Mouse (Mus musculus) limb, embryonic 13.5 days (tissue): ENCODE data around the gene Camkk1. TPM values are rescaled to one million over a fixed set of nuclear protein-coding genes. Genes with fewer than 3 reads are reported as not detected.
A peak's percentile ranks its signal among the peaks of the same experiment; 100 is the strongest.

Experiments
- ATAC-seq: fragments of 200-750 bp; cut with Nextera tagmentation; 2 replicates; pipeline ENCODE4 v1.8.0; 2017; ENCODE audit warnings: low read depth, moderate number of reproducible peaks, moderate TSS enrichment; ENCODE audit not compliant: low FRiP score
- H3K27ac ChIP-seq: fragments of 300-500 bp; sonication (generic); 2 replicates; pipeline ENCODE4 v1.5.1; 2015; ENCODE audit warnings: inconsistent platforms, mild to moderate bottlenecking, moderate library complexity
- H3K27me3 ChIP-seq: fragments of 300-500 bp; sonication (generic); 2 replicates; pipeline ENCODE4 v1.6.1; 2015; ENCODE audit warnings: mild to moderate bottlenecking, inconsistent platforms
- H3K36me3 ChIP-seq: fragments of 300-500 bp; sonication (generic); 2 replicates; pipeline ENCODE4 v1.6.1; 2015; ENCODE audit warnings: inconsistent platforms, mild to moderate bottlenecking, moderate library complexity
- H3K4me1 ChIP-seq: fragments of 300-500 bp; sonication (generic); 2 replicates; pipeline ENCODE4 v1.6.1; 2015; ENCODE audit warnings: inconsistent platforms
- H3K4me2 ChIP-seq: fragments of 300-500 bp; sonication (generic); replicated peaks from 2 replicates; pipeline ENCODE4 v1.6.1; 2015; ENCODE audit warnings: inconsistent platforms, mild to moderate bottlenecking, moderate library complexity
- H3K4me3 ChIP-seq: fragments of 300-500 bp; sonication (generic); 2 replicates; pipeline ENCODE4 v1.5.1; 2015; ENCODE audit warnings: moderate library complexity, mild to moderate bottlenecking, inconsistent platforms
- H3K9ac ChIP-seq: fragments of 300-500 bp; sonication (generic); 2 replicates; pipeline ENCODE4 v1.6.1; 2015; ENCODE audit warnings: mild to moderate bottlenecking, inconsistent platforms
- H3K9me3 ChIP-seq: fragments of 300-500 bp; sonication (generic); 2 replicates; pipeline ENCODE4 v1.6.1; 2016; ENCODE audit warnings: inconsistent platforms
- WGBS: fragments of 180-500 bp; shearing (Covaris S2); methylation state at CpG from one replicate; pipeline ENCODE4 v1.1.7; 2015; 5-methylcytosine and 5-hydroxymethylcytosine counted together
- polyA plus RNA-seq: library from polyadenylated mRNA; unstranded; fragments of >200 nt; fragmentation: Nextera tagmentation; extraction: Ambion mirVana; gene quantifications from 2 replicates; pipeline ENCODE4 v1.2.1, GENCODE M21; 2015

Gene Camkk1
- polyA plus RNA-seq, 1 experiment from 2014 or later, result 12.7 TPM

- no peaks in the 10 kb centered on the region for H3K27me3 ChIP-seq
- H3K9me3 ChIP-seq, result no peaks in the 10 kb centered on the region
- H3K4me1 ChIP-seq, result no peaks in the 10 kb centered on the region
- H3K4me2 ChIP-seq, result no peak overlapping the region
- H3K4me3 ChIP-seq, result no peak overlapping the region
- ATAC-seq, result no peak
- H3K27ac ChIP-seq, result no peak overlapping the region
- peaks cover 85% of the 10 kb centered on the region for H3K36me3 ChIP-seq
- WGBS, result 87% methylated on average over 4 of the region's 4 CpGs
- H3K9ac ChIP-seq, result no peak overlapping the region
These were observed 57.5 kb downstream of the Camkk1 start for GRCm38 (mm10) chr11:73076295-73076694.

GRCm38 (mm10) chr11:73076733-73077132, 57.9 kb downstream of the Camkk1 start:
- Histone ChIP-seq H3K27ac (no peak overlapping the region), H3K4me1 (no peaks in the 10 kb centered on the region), H3K27me3 (no peaks in the 10 kb centered on the region), H3K9ac (no peak overlapping the region), H3K9me3 (no peaks in the 10 kb centered on the region), H3K4me3 (no peak overlapping the region), H3K36me3 (peaks cover 86% of the 10 kb centered on the region), H3K4me2 (no peak overlapping the region)
- no peak for ATAC-seq
- 65% methylated on average over 4 of the region's 4 CpGs for WGBS

GRCm38 (mm10) chr11:73077211-73077720, 58.5 kb downstream of the Camkk1 start:
- Histone ChIP-seq H3K4me3 (no peak overlapping the region), H3K9ac (no peak overlapping the region), H3K27ac (no peak overlapping the region), H3K4me1 (no peaks in the 10 kb centered on the region), H3K36me3 (peaks cover 89% of the 10 kb centered on the region), H3K27me3 (no peaks in the 10 kb centered on the region), H3K4me2 (no peak overlapping the region), H3K9me3 (no peaks in the 10 kb centered on the region)
- WGBS, result 85% methylated on average over 6 of the region's 6 CpGs
- no peak for ATAC-seq

GRCm38 (mm10) chr11:73078615-73079014, 59.8 kb downstream of the Camkk1 start:
- no peak overlapping the region for H3K9ac ChIP-seq
- peaks cover 81% of the 10 kb centered on the region for H3K36me3 ChIP-seq
- H3K4me3 ChIP-seq, result no peak overlapping the region
- no peak for ATAC-seq
- no peaks in the 10 kb centered on the region for H3K27me3 ChIP-seq
- no peak overlapping the region for H3K27ac ChIP-seq
- H3K4me2 ChIP-seq, result no peak overlapping the region
- no peaks in the 10 kb centered on the region for H3K9me3 ChIP-seq
- WGBS, result 92% methylated on average over 8 of the region's 8 CpGs
- H3K4me1 ChIP-seq, result no peaks in the 10 kb centered on the region

GRCm38 (mm10) chr11:73080306-73080705, 61.5 kb downstream of the Camkk1 start:
- Histone ChIP-seq H3K4me2 (no peak overlapping the region), H3K4me3 (no peak overlapping the region), H3K9ac (no peak overlapping the region), H3K27me3 (no peaks in the 10 kb centered on the region), H3K4me1 (peaks cover 16% of the 10 kb centered on the region), H3K27ac (no peak overlapping the region), H3K36me3 (peaks cover 64% of the 10 kb centered on the region), H3K9me3 (no peaks in the 10 kb centered on the region)
- no peak for ATAC-seq
- 90% methylated on average over 3 of the region's 3 CpGs for WGBS

DNA sequence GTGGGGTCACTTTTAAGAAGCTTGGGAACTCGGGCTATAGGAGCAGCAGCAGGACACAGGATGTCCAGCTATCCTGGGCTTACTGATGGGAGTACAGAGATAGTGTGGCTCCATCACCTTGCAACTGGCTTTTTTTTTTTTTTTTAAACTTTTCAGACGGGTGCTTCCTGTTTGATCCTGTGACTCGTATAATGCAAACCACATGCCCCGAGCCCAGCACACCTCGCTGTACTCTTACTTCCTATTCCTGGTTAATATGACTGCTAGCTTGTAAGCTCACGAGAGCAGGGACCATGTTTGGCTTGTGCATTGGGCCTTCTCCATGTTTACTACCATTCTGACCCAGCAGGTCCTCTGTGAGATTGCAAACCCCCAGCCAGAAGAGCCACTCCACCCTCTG, 65.5 kb downstream of the Camkk1 start:
- peaks cover 31% of the 10 kb centered on the region for H3K36me3 ChIP-seq
- H3K27me3 ChIP-seq, result no peaks in the 10 kb centered on the region
- H3K4me2 ChIP-seq, result peak overlapping the region; percentile 42
- no peaks in the 10 kb centered on the region for H3K9me3 ChIP-seq
- peak; percentile 29; the same call in 1 of the 2 replicates for ATAC-seq
- peak overlapping the region; percentile 79 for H3K27ac ChIP-seq
- H3K4me1 ChIP-seq, result peaks cover 38% of the 10 kb centered on the region
- H3K9ac ChIP-seq, result no peak overlapping the region
- no peak overlapping the region for H3K4me3 ChIP-seq
- 16% methylated on average over 6 of the region's 6 CpGs for WGBS

DNA sequence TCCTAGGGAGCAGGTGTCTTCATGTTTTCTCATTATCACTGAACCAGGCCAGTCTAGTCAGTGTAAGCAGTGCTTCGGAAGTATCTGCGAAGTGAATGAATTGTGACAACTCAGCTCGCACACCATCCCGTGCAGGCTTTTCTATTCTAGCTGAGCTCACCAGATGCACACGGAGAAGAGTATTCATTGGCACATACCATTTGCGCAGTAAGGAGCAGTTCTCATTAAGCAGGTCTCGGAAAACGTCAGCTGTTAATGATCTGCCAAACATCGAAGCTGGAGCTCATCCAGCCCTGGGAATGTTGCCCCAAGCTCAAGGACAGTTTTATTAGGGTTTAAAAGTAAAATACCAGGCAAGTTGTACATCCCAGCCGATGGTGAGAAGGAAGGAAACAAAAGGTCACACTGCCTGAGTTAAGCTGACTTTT, 66.0 kb downstream of the Camkk1 start:
- H3K4me2 ChIP-seq, result peak overlapping the region; percentile 42
- no peak overlapping the region for H3K4me3 ChIP-seq
- peak overlapping the region; percentile 79 for H3K27ac ChIP-seq
- H3K4me1 ChIP-seq, result peaks cover 38% of the 10 kb centered on the region
- WGBS, result 31% methylated on average over 10 of the region's 10 CpGs
- H3K27me3 ChIP-seq, result no peaks in the 10 kb centered on the region
- no peak overlapping the region for H3K9ac ChIP-seq
- peaks cover 27% of the 10 kb centered on the region for H3K36me3 ChIP-seq
- no peaks in the 10 kb centered on the region for H3K9me3 ChIP-seq
- ATAC-seq, result peak; percentile 83

DNA sequence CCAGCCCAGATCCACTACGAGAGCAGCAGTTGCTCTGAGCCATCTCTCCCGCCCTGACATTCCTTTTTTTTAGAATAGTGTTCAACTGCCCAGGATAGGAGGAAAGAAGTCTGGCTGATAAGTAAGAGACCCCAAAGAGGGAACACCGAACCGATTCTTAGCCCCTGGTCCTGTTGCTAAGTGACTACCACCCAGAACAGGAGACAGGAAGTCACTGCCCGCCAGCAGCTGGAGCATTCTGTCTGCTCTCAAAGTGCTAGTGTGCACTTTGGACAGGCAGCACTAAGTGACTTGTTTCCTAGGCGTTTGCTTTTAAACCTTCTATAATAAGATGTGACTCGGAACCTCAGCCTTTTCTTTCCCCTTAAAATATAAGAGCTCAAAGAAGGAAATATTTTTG, 66.6 kb downstream of the Camkk1 start:
- Histone ChIP-seq H3K27ac (peak overlapping the region; percentile 79), H3K4me3 (no peak overlapping the region), H3K4me1 (peaks cover 38% of the 10 kb centered on the region), H3K4me2 (peak overlapping the region; percentile 42), H3K9ac (no peak overlapping the region), H3K9me3 (no peaks in the 10 kb centered on the region), H3K36me3 (peaks cover 25% of the 10 kb centered on the region), H3K27me3 (no peaks in the 10 kb centered on the region)
- 41% methylated on average over 7 of the region's 7 CpGs for WGBS
- no peak for ATAC-seq

DNA sequence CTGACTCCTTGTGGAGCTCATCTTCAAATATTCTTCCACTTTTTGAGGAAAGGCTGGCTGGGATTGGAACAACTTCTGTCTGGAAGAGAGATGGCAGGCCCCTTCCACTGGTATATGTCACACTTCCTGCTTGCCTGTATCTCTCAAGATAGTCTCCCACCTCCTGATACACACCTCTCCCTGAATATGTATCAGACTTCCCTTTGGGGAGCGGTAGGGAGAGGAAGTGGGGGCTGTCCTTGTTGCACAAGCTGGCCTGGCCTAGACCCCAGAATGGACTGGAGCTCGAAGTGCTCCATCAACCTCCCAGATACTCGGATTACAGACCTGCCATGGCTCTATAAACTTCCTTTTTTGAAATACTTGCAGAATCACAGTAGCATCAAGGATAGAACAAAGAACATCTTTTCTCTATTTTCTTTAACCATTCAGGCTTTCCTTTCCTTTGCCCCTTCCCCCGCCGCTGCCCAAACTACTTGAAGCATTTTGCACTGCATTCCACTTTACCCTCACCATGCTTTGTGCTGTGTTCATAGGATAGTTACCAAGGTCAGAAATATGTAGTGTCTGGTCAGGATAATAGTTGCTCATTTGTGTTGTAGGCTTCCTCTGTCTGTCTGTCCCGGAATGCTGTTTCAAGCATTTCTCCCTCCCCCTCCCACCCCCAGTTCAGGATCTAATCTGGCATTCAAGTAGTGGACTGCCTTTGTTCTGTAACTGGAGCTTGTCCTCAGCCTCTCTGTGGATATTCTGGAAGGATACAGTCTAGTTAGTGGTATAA, 69.1 kb downstream of the Camkk1 start:
- Histone ChIP-seq H3K9ac (no peak overlapping the region), H3K27me3 (no peaks in the 10 kb centered on the region), H3K36me3 (no peaks in the 10 kb centered on the region), H3K4me3 (no peak overlapping the region), H3K4me1 (peaks cover 38% of the 10 kb centered on the region), H3K9me3 (no peaks in the 10 kb centered on the region), H3K27ac (no peak overlapping the region), H3K4me2 (no peak overlapping the region)
- ATAC-seq, result no peak
- WGBS, result 75% methylated on average over 6 of the region's 6 CpGs

DNA sequence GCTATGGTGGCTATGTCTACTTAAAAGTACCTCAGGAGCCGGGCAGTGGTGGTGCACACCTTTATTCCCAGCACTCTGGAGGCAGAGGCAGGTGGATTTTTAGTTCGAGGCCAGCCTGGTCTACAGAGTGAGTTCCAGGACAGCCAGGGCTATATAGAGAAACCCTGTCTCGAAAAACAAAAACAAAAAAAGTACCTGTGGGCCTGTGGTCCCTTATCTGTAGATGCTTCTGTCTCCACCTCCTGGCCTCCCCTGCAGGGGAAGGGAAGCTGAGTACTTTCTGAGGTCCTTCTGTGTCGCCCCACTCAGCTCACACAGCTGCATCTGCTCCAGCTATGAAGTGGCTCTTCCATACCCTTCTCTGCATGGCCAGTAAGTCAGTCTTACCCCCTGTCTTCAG, 71.5 kb downstream of the Camkk1 start, which contains the start of gene Itgae:
Gene Itgae, plus strand, starts transcription at position 301 of the 400 bp plus-strand sequence.
- Histone ChIP-seq H3K4me1 (peaks cover 22% of the 10 kb centered on the region), H3K27ac (no peak within 1 kb of the TSS), H3K36me3 (no peaks in the 10 kb centered on the region), H3K4me3 (no peak within 1 kb of the TSS), H3K4me2 (no peak within 1 kb of the TSS), H3K9ac (no peak within 1 kb of the TSS), H3K27me3 (no peaks in the 10 kb centered on the region), H3K9me3 (no peaks in the 10 kb centered on the region)
- 86% methylated on average over 4 of the region's 4 CpGs for WGBS
- ATAC-seq, result no peak

DNA sequence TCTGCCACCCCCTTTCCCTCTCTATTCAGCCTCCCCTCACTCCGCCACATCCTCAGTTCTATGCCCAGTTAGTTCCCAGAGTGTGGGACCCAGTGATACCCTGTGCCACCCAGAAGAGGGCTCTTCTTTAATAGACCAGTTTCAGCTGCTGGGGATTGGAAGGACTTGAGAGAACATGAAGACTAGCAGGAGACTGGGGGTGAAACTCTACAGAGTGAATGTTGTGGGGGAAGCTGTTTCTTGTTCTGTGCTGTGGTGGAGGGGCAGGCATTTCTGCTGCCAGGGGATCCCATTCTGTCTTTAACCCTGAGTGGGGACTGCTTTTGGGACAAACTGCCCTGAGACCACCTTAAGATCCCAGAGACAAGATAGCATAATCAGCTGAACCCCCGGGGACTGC, 72.0 kb downstream of the Camkk1 start:
- Histone ChIP-seq H3K9ac (no peak overlapping the region), H3K9me3 (no peaks in the 10 kb centered on the region), H3K4me2 (no peak overlapping the region), H3K27me3 (no peaks in the 10 kb centered on the region), H3K4me1 (peaks cover 17% of the 10 kb centered on the region), H3K27ac (no peak overlapping the region), H3K36me3 (no peaks in the 10 kb centered on the region), H3K4me3 (no peak overlapping the region)
- 84% methylated on average over 2 of the region's 2 CpGs for WGBS
- ATAC-seq, result no peak
